Mouse (Mus musculus): ENCODE measurements around the gene Cldnd1. TPM values are rescaled to one million over a fixed set of nuclear protein-coding genes. Genes with fewer than 3 reads are reported as not detected.

Cldnd1 gene
- polyA plus RNA-seq, 1 experiment from 2014 or later = 121 TPM

Small RNAs within 50 kb of the gene (microRNA-seq; reads per million reads assigned to microRNA genes)
- not detected for gene Gm27564

Other genes starting within 250 kb of the Cldnd1 start
- gene St3gal6, start 203.7 kb upstream of the Cldnd1 start, polyA plus RNA-seq (2016; fragmentation: Nextera tagmentation; extraction: Ambion mirVana) = 6.8 and 7.4 TPM in 2 replicates
- not detected in 2 replicates for gene Gm813, start 110.9 kb upstream of the Cldnd1 start, polyA plus RNA-seq (2016; fragmentation: Nextera tagmentation; extraction: Ambion mirVana)
- 0.18 TPM in 1 of 2 replicates, not detected in the other for gene E330017A01Rik, start 89.2 kb upstream of the Cldnd1 start, polyA plus RNA-seq (2016; fragmentation: Nextera tagmentation; extraction: Ambion mirVana)
- gene Cpox, start 57.6 kb upstream of the Cldnd1 start, polyA plus RNA-seq (2016; fragmentation: Nextera tagmentation; extraction: Ambion mirVana) = 19.9 and 20.9 TPM in 2 replicates
- not detected in 2 replicates for gene Gpr15, start 8.8 kb upstream of the Cldnd1 start, polyA plus RNA-seq (2016; fragmentation: Nextera tagmentation; extraction: Ambion mirVana)
- gene Olfr172, start 35.3 kb downstream of the Cldnd1 start, polyA plus RNA-seq (2016; fragmentation: Nextera tagmentation; extraction: Ambion mirVana) = not detected in 2 replicates
- gene Olfr173, start 72.4 kb downstream of the Cldnd1 start, polyA plus RNA-seq (2016; fragmentation: Nextera tagmentation; extraction: Ambion mirVana) = not detected in 2 replicates
- not detected in 2 replicates for gene Olfr175-ps1, start 98.9 kb downstream of the Cldnd1 start, polyA plus RNA-seq (2016; fragmentation: Nextera tagmentation; extraction: Ambion mirVana)
- gene Olfr177, start 146.9 kb downstream of the Cldnd1 start, polyA plus RNA-seq (2016; fragmentation: Nextera tagmentation; extraction: Ambion mirVana) = not detected in 2 replicates
- not detected in 2 replicates for gene Olfr178, start 164.2 kb downstream of the Cldnd1 start, polyA plus RNA-seq (2016; fragmentation: Nextera tagmentation; extraction: Ambion mirVana)
- gene Olfr181, start 200.8 kb downstream of the Cldnd1 start, polyA plus RNA-seq (2016; fragmentation: Nextera tagmentation; extraction: Ambion mirVana) = not detected in 2 replicates
- gene Olfr180, start 201.5 kb downstream of the Cldnd1 start, polyA plus RNA-seq (2016; fragmentation: Nextera tagmentation; extraction: Ambion mirVana) = not detected in 2 replicates